Mouse (Mus musculus): ENCODE results near the gene Abcf3. TPM values are rescaled to one million over a fixed set of nuclear protein-coding genes. Genes with fewer than 3 reads are reported as not detected.
A peak's percentile ranks its signal among the peaks of the same experiment; 100 is the strongest.

Gene Abcf3
- 57.9 and 67.9 TPM in 2 replicates for polyA plus RNA-seq (2015; fragmentation: Nextera tagmentation; extraction: Ambion mirVana)

DNA sequence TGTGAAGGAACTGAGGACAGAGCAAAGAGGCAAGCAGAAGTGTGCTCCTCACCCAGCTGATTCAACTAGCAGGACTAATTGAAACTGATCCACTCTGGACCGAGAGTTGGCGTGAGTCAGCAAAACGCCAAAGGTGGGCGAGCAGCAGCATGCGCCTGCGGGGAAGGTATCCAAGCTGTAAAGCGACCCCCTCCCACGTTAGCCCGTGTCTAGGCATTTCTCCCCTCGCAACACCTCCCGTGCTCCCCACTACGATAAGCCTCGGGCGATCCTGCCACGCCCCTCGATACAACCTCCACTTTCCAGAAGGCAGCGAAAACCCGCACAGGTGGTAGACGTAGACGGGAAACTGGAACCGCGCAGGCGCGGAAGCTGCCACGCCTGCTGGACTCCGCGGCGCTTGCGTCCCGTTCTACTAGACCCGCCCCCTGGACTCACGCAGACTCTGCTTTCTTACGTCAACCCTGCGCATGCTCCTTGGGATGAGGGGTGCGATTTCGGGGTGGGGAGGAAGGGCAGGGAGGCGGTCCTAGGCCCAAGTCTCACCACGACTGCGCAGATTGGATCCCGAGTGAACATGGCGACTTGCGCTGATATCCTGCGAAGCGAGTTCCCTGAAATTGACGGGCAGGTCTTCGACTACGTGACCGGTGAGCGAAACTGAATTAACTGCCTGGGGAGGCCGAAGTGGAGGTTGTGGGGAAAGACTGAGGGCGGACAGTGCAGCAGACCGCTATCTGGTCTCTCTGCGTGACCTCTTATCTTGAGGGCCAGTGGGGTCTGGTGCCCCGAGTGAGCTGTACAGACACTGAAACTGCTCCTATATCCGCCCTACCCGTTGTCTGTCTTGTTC is at the start of gene Abcf3:
Abcf3 (plus strand) TSS at position 482 of the 853 bp plus-strand sequence.
- Histone ChIP-seq H3K4me2 (ENCODE audit: low read depth, low read length) (peak within 1 kb of the TSS; percentile 78), H3K27ac (ENCODE audit: low read length) (peak within 1 kb of the TSS; percentile 71), H3K36me3 (ENCODE audit: control insufficient read depth, insufficient read depth, low read length) (peaks cover 40% of the 10 kb centered on the region), H3K9me3 (ENCODE audit: control insufficient read depth, low read length) (no peaks in the 10 kb centered on the region; the same call in 1 of the 2 replicates), H3K27me3 (ENCODE audit: control insufficient read depth, insufficient read depth, low read depth, low read length) (no peaks in the 10 kb centered on the region), H3K4me1 (replicated peaks; ENCODE audit: control insufficient read depth, insufficient read depth, low read length) (peaks cover 12% of the 10 kb centered on the region), H3K9ac (ENCODE audit: low read length) (peak within 1 kb of the TSS; percentile 78), H3K4me3 (ENCODE audit: low read length) (peak within 1 kb of the TSS; percentile 71)
- under 1% methylated on average over 56 of the region's 56 CpGs for WGBS
- peak; percentile 99 for ATAC-seq (ENCODE audit: low read depth)

DNA sequence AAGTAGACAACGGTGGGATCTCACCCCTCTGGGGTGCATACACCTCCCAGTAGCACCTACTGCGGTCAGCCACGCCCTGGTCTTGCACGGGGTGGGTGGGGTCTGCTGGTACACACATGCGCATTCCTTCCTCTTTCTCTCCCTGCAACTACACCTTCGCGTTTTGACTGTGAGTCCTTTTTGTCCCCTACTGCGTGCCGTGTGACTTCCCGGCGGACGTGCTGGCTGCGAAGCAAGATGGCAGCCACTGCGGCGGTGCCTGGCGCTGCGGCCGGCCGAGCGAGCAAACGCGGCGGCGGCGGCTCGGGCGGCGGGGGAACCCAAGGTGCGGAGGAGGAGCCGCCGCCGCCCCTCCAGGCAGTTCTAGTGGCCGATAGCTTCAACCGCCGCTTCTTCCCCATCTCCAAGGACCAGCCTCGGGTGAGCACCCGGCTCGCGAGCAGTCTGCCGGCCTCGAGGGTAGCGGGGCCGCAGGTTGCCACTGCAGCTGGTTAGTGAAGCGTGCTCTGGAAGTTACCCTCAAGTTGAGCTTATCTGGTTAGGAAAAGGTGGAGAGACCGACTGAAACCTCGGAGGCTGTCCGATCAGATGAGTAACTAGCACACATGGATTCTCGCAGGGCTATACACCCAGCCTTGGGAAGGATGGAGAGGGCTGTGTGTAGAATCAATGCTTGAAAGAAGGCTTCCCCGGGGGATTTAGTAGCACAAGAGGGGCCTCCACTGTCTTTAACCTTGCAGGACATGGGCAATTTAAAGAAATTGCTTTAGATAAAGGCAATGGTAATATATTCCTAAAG is 49.5 kb upstream of the Abcf3 start, which contains the start of gene Eif2b5:
Eif2b5 (plus strand) TSS at position 141 of the 799 bp plus-strand sequence.
- ATAC-seq (ENCODE audit: low read depth), result peak; percentile 97
- H3K9ac ChIP-seq (ENCODE audit: low read length), result peak within 1 kb of the TSS; percentile 92
- peaks cover 29% of the 10 kb centered on the region for H3K36me3 ChIP-seq (ENCODE audit: control insufficient read depth, insufficient read depth, low read length)
- peak within 1 kb of the TSS; percentile 84 for H3K4me3 ChIP-seq (ENCODE audit: low read length)
- peaks cover 11% of the 10 kb centered on the region for H3K4me1 ChIP-seq (replicated peaks; ENCODE audit: control insufficient read depth, insufficient read depth, low read length)
- under 1% methylated on average over 47 of the region's 49 CpGs for WGBS
- H3K27me3 ChIP-seq (ENCODE audit: control insufficient read depth, insufficient read depth, low read depth, low read length), result no peaks in the 10 kb centered on the region
- H3K9me3 ChIP-seq (ENCODE audit: control insufficient read depth, low read length), result no peaks in the 10 kb centered on the region
- peak within 1 kb of the TSS; percentile 90 for H3K4me2 ChIP-seq (ENCODE audit: low read depth, low read length)
- H3K27ac ChIP-seq (ENCODE audit: low read length), result peak within 1 kb of the TSS; percentile 73

DNA sequence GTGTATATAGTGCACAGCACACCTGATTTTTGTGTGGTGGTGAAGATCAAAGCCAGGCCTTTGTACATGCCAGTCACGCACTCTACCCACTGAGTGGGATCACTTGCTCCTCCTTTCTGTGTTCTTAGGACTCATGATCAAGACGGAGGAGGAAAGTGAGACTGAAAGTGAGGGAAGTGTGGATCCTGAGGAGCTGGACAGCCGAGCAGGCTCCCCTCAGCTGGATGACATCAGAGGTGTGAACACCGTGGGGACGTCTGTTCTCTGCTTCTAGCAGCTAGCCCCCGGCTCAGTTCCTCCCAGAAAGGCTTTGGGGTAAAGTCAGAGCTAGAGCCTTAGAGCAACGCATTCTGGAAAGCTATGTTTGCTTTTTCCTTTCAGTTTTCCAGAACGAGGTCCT is 42.4 kb upstream of the Abcf3 start:
- H3K36me3 ChIP-seq (ENCODE audit: control insufficient read depth, insufficient read depth, low read length), result peaks cover 89% of the 10 kb centered on the region

DNA sequence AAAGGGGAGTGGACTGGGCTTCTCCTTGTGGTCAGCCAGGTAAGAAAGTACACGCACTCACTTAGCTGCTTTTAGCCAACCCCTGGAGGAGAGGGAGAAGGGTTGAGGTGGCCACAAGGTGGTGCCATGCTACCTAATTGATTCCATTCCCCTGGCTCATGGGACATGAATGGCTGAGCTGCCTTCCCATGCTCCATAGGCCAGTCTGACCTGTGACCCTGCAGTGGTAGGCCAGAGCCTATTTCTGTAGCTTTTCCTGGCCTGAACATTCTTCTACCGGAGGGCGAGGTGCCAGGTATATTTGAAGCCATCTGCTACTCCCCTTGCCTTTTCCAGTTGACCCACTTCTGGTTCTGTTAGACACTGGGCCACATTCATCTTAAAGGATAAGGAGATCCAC is 39.0 kb upstream of the Abcf3 start:
- H3K4me1 ChIP-seq (replicated peaks; ENCODE audit: control insufficient read depth, insufficient read depth, low read length), result no peaks in the 10 kb centered on the region
- no peak overlapping the region for H3K9ac ChIP-seq (ENCODE audit: low read length)
- H3K27ac ChIP-seq (ENCODE audit: low read length), result no peak overlapping the region
- 74% methylated on average over 3 of the region's 3 CpGs for WGBS
- H3K4me2 ChIP-seq (ENCODE audit: low read depth, low read length), result no peak overlapping the region
- H3K9me3 ChIP-seq (ENCODE audit: control insufficient read depth, low read length), result no peaks in the 10 kb centered on the region
- H3K36me3 ChIP-seq (ENCODE audit: control insufficient read depth, insufficient read depth, low read length), result peaks cover 62% of the 10 kb centered on the region
- no peaks in the 10 kb centered on the region for H3K27me3 ChIP-seq (ENCODE audit: control insufficient read depth, insufficient read depth, low read depth, low read length)
- 0 out of 2 replicates have a peak, but pooled peaks have one; percentile 38 for ATAC-seq (ENCODE audit: low read depth)
- no peak overlapping the region for H3K4me3 ChIP-seq (ENCODE audit: low read length)

More for the DNA sequence above, 42.4 kb upstream of the Abcf3 start:
- WGBS, result 79% methylated on average over 8 of the region's 8 CpGs
- no peak overlapping the region for H3K4me3 ChIP-seq (ENCODE audit: low read length)
- no peaks in the 10 kb centered on the region for H3K9me3 ChIP-seq (ENCODE audit: control insufficient read depth, low read length)
- H3K4me2 ChIP-seq (ENCODE audit: low read depth, low read length), result no peak overlapping the region
- no peak for ATAC-seq (ENCODE audit: low read depth)
- no peaks in the 10 kb centered on the region for H3K4me1 ChIP-seq (replicated peaks; ENCODE audit: control insufficient read depth, insufficient read depth, low read length)
- no peaks in the 10 kb centered on the region for H3K27me3 ChIP-seq (ENCODE audit: control insufficient read depth, insufficient read depth, low read depth, low read length)
- H3K9ac ChIP-seq (ENCODE audit: low read length), result no peak overlapping the region
- H3K27ac ChIP-seq (ENCODE audit: low read length), result no peak overlapping the region

DNA sequence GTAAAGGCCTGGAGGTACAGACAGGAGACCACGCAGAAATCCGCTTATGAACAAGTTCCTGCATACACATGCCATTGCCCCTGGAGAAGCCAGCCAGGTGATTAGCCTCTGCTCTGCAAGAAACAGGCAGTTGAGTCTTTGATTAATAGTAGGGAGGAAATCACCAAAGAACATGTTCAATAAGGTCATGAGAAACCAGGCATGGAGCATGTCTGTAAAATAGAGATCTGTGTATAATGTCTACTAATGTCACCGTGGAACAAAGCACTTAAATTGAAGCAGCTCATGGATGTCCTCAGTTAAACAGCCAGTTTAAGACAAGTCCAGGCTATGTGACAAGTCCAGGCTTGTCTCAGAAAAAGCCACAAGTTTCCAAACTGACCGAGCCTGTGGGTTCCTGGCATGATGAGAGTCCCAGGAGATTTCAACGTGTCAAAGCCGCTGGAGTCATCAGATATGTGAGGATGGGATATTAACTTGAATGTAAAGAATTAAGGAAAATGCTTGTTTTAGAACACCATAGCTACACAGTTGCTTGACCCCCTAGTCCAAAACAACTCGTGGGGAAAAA is 37.0 kb upstream of the Abcf3 start:
- H3K4me2 ChIP-seq (ENCODE audit: low read depth, low read length), result no peak overlapping the region
- ATAC-seq (ENCODE audit: low read depth), result no peak

DNA sequence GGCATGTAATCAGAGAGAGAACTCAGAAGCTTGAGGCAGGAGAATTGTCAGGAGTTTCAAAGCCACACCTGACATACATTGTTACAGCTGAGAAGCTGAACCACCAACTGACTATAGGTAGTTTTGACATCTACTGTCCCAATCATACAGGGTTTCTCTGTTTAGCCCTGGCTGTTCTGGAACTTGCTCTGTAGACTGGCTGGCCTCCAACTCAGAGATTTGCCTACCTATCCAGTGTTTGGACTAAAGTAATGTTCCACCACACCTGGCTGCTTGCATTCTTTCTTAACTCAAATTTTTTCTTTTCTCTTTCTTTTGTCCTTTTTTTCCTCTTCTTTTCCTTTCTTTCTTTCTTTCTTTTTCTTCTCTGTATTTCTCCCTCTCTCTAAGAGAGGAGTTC is 32.3 kb upstream of the Abcf3 start:
- Histone ChIP-seq H3K9me3 (ENCODE audit: control insufficient read depth, low read length) (no peaks in the 10 kb centered on the region), H3K9ac (ENCODE audit: low read length) (peak overlapping the region; percentile 98), H3K4me2 (ENCODE audit: low read depth, low read length) (peak overlapping the region; percentile 86), H3K27ac (ENCODE audit: low read length) (peak overlapping the region; percentile 77), H3K4me3 (ENCODE audit: low read length) (peak overlapping the region; percentile 92), H3K4me1 (replicated peaks; ENCODE audit: control insufficient read depth, insufficient read depth, low read length) (peaks cover 11% of the 10 kb centered on the region), H3K36me3 (ENCODE audit: control insufficient read depth, insufficient read depth, low read length) (peaks cover 6% of the 10 kb centered on the region), H3K27me3 (ENCODE audit: control insufficient read depth, insufficient read depth, low read depth, low read length) (no peaks in the 10 kb centered on the region)
- no peak for ATAC-seq (ENCODE audit: low read depth)

More for the DNA sequence above, 37.0 kb upstream of the Abcf3 start:
- no peaks in the 10 kb centered on the region for H3K4me1 ChIP-seq (replicated peaks; ENCODE audit: control insufficient read depth, insufficient read depth, low read length)
- H3K9ac ChIP-seq (ENCODE audit: low read length), result no peak overlapping the region
- 87% methylated on average over 7 of the region's 7 CpGs for WGBS
- no peak overlapping the region for H3K27ac ChIP-seq (ENCODE audit: low read length)
- H3K36me3 ChIP-seq (ENCODE audit: control insufficient read depth, insufficient read depth, low read length), result peaks cover 47% of the 10 kb centered on the region
- no peaks in the 10 kb centered on the region for H3K9me3 ChIP-seq (ENCODE audit: control insufficient read depth, low read length)
- H3K27me3 ChIP-seq (ENCODE audit: control insufficient read depth, insufficient read depth, low read depth, low read length), result no peaks in the 10 kb centered on the region
- no peak overlapping the region for H3K4me3 ChIP-seq (ENCODE audit: low read length)

DNA sequence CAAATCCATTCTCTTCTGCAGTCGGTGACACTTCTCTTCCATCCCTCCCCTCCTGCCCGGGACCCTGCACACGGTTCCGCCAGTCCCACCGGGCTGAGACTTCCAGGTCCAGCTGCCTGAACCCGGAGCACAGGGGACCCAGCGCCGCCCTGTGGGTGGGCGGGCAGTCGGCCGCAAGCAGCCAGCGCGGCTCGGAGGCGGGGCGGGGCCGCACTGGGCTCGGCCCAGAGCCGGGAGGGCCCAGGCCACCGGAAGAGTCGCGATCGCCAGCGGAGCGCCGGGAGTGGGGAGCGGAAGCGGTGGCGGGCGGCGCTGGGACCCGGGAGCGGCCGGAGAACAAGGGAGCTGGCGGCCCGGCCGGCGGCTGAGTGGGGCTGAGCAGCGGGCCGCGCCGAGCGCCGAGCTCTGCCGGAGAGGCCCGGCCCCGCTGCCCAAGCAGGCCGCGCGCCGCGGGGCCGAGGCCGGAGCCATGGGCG is 31.6 kb upstream of the Abcf3 start, which contains the start of gene Dvl3:
Dvl3 (plus strand) TSS at position 257 of the 476 bp plus-strand sequence.
- WGBS, result 0% methylated on average over 39 of the region's 55 CpGs
- H3K9ac ChIP-seq (ENCODE audit: low read length), result peak within 1 kb of the TSS; percentile 98
- ATAC-seq (ENCODE audit: low read depth), result peak; percentile 97

DNA sequence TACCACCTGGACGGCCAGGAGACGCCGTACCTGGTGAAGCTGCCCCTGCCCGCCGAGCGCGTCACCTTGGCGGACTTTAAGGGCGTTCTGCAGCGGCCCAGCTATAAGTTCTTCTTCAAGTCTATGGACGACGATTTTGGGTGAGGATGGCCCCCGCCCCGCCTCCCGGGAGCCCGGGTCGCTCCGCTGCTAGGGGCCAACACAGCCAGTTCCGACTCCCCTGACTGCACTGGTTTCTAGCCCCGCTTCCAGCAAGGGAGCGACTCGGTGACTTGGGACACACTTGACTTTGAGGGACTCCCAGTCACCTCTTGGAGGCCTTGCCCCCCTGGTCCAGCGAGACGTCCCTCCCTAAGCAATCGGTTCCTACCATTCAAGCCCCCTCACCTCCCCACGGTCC is 31.2 kb upstream of the Abcf3 start:
- Histone ChIP-seq H3K4me3 (ENCODE audit: low read length) (peak overlapping the region; percentile 92), H3K9ac (ENCODE audit: low read length) (peak overlapping the region; percentile 98), H3K4me1 (replicated peaks; ENCODE audit: control insufficient read depth, insufficient read depth, low read length) (peaks cover 11% of the 10 kb centered on the region), H3K9me3 (ENCODE audit: control insufficient read depth, low read length) (no peaks in the 10 kb centered on the region), H3K36me3 (ENCODE audit: control insufficient read depth, insufficient read depth, low read length) (no peaks in the 10 kb centered on the region), H3K27ac (ENCODE audit: low read length) (peak overlapping the region; percentile 91), H3K27me3 (ENCODE audit: control insufficient read depth, insufficient read depth, low read depth, low read length) (no peaks in the 10 kb centered on the region), H3K4me2 (ENCODE audit: low read depth, low read length) (peak overlapping the region; percentile 86)
- ATAC-seq (ENCODE audit: low read depth), result peak; percentile 24; the same call in 1 of the 2 replicates
- 0% methylated on average over 26 of the region's 26 CpGs for WGBS

More for the DNA sequence above, 31.6 kb upstream of the Abcf3 start, which contains the start of gene Dvl3:
- no peaks in the 10 kb centered on the region for H3K27me3 ChIP-seq (ENCODE audit: control insufficient read depth, insufficient read depth, low read depth, low read length)
- H3K36me3 ChIP-seq (ENCODE audit: control insufficient read depth, insufficient read depth, low read length), result no peaks in the 10 kb centered on the region
- H3K4me3 ChIP-seq (ENCODE audit: low read length), result peak within 1 kb of the TSS; percentile 92
- peak within 1 kb of the TSS; percentile 91 for H3K27ac ChIP-seq (ENCODE audit: low read length)
- no peaks in the 10 kb centered on the region for H3K9me3 ChIP-seq (ENCODE audit: control insufficient read depth, low read length)
- peaks cover 11% of the 10 kb centered on the region for H3K4me1 ChIP-seq (replicated peaks; ENCODE audit: control insufficient read depth, insufficient read depth, low read length)
- peak within 1 kb of the TSS; percentile 86 for H3K4me2 ChIP-seq (ENCODE audit: low read depth, low read length)
